Mouse (Mus musculus) layer of hippocampus, postnatal 25 days (tissue): ENCODE data around the gene Qpct. TPM values are rescaled to one million over a fixed set of nuclear protein-coding genes. Genes with fewer than 3 reads are reported as not detected.

ENCODE experiments used
- DNase-seq, 2 experiments: peaks; one replicate each; pipeline ENCODE4 v3.0.0; 2022; ENCODE audit warnings: mixed read lengths in 2 of 2, low spot score in 1 of 2; ENCODE audit errors: extremely low spot score in 1 of 2
- total RNA-seq, 2 experiments: library from RNA; stranded (reverse); gene quantifications; 2 replicates each; pipeline ENCODE4 v1.2.3; 2021

Gene Qpct
- total RNA-seq = 10 to 100 TPM; 12.5 to 14.8 TPM

DNA sequence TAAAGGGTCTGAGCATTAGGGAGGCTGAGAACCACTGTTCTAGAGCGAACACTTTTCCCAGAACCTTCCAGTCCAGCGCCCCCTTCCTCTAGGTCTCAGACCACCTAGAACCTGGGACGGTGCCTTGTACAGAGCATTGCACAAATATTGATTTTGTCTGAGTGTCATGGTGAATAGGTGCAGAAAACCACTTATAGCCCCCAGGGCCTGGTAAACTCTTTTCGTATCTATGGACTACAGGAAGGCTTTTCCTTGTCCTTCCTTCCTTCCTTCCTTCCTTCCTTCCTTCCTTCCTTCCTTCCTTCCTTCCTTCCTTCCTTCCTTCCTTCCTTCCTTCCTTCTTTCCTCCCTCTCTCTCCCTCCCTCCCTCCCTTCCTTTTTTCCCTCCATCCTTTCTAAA, at the start of gene Qpct:
Gene Qpct (plus strand): TSS at position 301 of the 400 bp plus-strand sequence.
- DNase-seq = no peak

DNA sequence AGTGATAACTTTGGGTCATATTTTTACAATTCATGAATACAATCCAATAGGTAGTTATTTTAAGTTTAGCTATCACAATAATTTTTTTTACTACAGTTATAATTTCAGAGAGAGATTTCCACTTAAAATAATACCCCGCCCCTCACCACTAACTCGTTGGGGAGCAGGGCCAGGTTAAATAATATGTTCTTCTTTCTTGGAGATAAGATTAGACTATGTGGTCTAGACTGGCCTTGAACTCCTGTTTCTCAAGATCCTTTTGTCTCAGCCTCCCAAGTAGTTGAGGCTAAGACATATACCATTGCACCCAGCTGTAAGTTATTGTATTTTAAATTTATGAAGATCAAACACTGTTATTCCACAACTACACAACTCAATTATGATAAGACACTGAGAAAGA, 38.1 kb upstream of the Qpct start:
- DNase-seq = no peak

DNA sequence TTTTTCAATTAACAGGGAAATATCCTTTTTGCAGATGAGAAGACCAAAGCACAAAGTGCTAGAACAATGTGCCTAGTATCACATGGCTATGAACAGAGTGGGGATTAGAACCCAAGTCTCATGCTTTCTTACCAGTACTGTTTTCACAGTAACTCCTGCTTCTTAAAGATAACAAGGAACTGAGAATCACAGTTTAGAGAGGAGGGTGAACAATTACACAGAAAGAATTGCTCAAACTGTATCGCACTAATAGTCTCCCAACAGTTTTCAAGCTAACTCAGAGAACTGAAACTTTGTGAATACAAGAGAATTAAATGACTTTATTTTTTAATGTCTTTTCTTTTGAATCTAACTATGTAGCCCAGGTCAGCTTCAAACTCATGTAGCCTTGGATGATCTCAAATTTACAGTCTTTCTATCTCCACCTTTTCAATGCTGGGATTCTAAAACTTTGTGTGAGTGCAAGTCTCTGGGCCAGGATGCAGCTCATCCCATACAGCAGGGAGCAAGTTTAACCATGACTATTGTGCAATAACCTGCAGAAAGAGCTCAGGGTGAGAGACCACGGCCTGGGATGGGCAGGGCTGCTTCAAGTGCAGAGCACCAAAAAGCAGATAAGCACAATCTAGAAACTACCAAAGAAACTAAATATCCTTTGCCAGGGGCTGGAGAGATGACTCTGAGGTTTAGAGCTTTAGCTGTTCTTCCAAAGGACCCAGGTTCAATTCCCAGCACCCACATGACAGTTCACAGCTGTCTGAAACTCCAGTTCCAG, 36.6 kb upstream of the Qpct start:
- no peak for DNase-seq

DNA sequence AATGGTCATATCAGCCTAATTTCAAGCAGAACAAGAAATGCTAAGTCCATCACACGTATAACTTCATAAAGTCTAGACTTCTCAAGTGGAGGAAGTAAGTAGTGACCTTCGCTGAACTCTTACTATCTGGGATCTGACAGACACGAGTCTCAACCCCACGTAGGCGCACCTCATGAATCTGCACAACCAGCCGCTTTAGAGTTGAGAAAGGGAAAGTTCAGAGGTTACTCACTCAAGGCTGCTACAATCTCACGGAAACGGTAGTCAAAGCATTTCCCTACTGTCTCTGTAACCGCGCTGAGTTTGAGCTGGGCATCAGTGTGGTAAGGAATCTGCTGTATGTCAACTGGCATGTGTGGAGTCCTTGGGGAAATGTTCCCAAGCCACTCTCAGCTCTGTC, 35.9 kb upstream of the Qpct start:
- no peak for DNase-seq

DNA sequence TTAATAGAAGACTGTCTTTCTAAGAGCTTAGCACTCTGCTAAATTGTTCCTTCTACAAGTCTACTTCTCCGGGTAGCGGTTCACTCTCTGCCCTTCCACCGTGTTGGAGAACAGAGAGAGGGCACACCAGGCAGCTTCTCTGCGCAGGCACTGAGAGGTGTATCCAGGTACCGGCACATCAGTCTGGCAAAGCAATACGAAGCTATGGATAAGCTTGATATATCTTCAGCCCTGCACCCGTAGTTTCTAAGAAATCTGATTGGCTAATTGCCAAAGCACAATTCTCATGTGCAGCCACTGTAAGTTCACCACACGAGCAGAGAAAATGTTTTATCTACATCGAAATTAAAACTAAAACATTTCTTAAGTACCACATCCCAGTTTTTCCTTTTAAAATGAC, 33.3 kb upstream of the Qpct start:
- DNase-seq = no peak

DNA sequence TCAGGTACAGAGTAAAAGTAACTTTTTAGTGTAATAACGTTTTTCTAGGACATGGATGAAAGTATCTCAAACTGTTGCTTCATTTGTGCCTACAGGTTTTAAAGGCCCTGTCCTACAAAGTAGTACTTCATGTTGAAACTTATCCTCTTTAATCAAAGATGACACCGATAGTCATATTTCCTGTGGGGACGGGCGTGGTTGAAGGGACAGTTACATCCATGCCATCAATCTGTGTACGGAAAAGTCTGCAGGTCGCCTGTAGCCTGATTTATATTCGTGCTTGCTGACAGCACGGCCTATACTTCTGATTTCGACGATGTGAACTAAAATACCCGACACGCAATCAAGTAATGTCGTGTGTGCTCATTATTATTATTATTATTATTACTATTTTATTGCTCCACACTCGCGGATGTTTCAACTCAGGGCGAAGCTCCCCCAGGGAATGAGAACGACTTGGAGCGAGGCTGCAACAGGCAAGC, 31.9 kb upstream of the Qpct start:
- no peak for DNase-seq

DNA sequence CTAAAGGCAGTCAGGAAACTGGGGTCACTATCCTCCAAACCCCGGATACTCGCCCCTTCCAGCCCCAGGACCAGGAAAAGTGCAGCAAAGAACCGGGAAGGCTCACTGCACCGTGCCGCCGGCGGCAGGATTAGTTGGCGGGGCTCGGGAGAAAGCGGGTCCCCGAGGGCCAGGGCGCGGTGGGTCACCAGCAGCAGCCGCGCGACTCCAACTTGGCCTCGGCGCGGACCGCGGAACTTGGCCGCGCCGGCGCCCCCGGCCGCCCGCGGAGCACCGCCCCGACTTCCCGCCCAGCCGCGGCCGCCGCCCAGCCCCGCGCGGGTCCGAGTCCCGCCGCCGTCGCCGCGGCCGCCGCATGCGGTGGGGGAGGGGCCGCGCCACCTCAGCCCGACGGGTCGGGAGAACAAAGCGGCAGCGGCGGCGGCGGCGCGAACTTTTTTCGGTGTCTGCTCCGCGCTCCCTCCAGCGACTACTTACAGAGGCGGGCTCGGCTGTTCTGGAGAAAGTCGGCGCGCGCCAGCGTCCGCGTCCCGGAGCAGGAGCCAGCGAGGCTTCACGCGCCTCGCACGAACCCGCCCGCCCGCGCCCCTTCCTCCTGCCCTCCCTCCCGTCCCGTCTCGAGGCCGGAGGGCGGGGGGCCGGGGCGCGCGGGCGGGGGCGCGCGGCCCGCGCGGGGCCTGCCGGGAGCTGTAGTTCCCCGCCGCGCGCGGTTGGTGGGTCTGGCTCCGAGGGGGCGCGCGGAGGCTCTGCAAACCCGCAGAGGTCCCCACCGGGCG, 31.3 kb upstream of the Qpct start, which contains the start of gene Prkd3:
Gene Prkd3 (minus strand): TSS at position 609 of the 776 bp plus-strand sequence.
- DNase-seq = peak; percentile 31 to 50

DNA sequence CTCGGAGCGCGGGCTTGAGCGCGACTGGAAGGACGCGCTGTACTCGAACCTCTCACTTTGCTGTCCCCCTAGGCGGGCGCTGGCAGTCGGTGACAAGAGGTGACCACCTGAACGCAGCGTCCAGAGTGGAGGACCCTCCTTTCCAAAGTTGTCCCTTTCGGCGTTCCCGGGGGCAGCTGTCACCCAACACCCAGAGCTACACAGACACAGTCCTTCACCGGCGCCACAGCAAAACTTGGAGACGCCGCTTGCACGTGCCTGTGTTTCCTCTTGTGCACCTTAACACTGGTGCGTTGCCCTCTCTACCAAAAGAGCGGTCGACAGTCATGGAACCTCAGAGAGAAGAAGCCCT, 30.7 kb upstream of the Qpct start:
- peak in 1 of 2 experiments; percentile 23 for DNase-seq

DNA sequence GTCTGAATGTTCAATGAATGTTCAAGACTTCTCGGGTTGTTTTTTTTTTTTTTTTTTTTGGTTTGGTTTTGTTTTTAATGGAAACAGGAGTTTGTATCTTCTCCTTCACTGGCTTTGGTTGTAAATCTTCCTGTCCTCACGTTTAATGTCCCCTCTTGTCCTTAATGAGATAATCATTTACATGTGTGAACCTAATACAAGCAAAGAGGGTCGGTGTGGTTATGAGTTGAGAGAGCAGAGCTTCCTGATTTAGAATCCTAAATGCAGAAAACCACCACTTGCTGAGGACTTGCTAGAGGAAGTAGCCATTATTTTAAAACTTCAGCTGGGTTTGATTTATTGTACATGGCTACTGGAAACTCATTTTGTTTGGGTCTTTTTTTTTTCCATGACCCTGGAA, 29.0 kb upstream of the Qpct start:
- no peak for DNase-seq

DNA sequence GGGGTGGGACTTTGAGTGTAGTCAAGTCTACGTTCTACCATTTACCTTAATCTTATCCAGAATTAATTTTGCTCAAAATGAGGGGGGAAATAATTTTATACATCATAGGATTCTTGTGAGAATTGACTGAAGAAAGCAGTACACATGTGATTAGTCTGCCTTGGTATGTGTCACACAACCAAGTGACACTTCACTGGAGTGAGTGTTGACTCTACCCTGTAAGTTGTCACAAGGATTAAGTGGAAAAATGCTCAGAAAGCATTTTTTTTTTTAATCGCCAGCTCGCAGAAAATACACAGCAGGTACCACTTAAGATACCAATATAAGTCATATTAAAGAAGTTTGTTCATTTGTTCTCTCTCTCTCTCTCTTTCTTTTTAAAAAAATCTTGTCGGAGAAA, 27.2 kb upstream of the Qpct start:
- DNase-seq = no peak

DNA sequence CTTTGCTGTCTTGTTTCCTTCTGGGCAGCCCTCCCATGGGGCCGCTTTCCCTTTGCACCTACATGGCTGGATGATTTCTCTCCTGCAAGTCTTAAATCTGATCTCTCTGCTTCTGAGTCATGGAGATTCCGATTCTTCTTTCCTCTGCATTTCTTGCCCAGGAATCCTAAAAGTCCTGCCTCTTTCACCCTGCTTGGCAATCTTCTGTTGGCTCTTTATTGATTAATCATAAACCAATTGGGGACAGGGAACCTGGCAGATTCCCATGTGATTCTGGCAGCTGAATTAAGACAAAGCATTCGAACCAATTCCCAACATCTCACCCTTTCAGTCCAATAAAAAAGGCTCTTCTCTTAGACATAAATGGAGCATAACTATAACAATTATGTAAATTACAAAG, 22.5 kb upstream of the Qpct start:
- no peak for DNase-seq

DNA sequence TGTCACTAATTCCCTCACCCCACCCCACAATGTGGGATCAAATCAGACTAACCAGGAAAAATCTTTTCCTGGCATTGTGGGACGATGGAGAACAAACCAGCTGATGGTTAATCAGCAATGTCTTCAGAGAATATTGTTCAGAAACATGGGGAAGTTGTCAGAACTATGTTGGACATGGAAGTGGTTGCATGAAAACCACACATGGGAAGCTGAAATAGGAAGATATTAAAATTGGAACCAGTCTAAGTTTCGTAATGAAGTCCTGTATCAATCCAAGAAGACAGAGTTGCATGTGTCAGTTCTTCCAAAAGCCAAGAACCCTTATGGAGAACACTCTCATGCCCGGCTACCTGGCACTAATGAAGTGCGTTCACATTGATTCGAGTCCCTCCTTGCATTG, 20.1 kb upstream of the Qpct start:
- no peak for DNase-seq

DNA sequence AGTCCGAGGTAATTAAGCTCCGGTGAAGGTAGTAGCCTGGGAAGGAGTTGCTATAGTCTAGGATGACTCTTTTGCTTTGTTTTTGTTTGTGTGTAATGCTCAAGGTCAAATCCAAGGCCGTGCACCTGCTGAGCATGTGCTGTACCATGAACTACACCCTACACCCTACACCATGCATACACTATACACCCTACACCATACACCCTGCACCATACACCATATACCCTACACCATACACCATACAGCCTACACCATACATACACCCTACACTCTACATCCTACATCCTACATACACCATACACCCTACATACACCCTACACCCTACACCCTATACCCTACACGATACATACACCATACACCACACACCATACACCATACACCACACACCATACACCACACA, 18.9 kb upstream of the Qpct start:
- no peak for DNase-seq

DNA sequence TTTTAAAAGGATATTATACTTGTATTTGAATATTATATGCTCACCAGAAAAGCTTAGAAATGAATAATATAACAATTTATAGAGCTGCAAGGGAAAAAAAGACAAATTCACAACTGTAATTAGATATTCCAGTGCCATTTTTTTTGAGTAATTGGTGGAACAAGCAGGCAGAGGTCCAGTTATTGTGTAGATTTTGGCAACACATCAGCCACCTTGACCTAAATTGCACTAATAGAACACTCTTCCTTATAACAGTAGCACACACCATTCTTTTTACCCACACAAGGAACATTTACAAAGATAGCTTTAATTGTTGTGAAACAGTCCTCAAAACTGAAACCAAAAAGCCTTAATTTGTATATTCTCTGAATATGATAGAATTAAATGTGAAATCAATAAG, 12.0 kb upstream of the Qpct start:
- no peak for DNase-seq

DNA sequence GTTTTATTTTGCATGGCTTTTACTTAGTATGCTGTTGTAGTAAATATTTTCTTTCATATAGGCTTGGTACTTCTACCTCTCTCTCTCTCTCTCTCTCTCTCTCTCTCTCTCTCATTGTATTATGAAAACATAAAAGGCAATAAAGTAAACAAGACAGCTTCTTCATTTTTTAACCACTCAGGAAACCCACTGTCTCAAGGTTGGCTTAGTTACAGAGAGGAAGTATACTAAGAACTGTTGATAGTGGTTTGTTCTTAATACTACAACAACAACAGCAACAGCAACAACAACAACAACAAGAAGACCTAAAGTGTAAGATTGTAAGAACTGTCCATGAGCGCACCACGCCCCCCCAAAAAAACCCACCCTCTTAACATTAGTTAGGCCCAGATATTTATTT, 8.0 kb upstream of the Qpct start:
- no peak for DNase-seq

DNA sequence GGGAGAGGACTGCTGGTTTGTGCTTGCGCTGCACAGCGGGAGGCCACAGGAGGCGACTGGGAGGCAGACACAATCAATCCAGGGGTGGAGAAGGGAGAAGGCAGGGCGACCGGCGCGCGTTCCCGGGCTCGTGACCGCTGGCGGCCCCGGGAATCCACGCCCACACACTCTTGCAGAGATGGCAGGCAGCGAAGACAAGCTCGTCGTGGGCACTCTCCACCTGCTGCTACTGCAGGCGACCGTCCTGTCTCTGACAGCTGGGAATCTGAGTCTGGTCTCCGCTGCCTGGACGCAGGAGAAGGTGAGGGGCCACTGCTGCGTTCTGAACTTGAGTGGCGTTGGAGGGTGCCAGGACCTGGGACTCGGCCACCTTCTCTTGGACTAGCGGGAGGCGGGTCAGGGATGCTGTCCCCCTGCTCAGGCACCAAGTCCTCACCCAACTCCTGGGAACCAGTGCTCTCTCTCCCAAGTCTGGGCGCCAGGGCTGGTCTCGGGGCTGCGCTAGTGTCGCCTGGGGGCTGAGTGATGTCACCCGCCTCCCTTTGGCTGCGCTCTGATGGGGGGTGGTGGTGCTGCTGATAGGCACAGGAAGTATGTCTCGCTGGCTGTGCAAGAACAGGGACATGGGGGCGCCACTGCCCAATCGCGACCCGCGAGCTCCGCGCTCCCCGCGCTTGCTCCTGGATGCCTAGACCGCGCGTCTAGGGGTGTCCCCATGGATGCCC, 544 bp downstream of the Qpct start:
- peak; percentile 39 to 41 for DNase-seq

DNA sequence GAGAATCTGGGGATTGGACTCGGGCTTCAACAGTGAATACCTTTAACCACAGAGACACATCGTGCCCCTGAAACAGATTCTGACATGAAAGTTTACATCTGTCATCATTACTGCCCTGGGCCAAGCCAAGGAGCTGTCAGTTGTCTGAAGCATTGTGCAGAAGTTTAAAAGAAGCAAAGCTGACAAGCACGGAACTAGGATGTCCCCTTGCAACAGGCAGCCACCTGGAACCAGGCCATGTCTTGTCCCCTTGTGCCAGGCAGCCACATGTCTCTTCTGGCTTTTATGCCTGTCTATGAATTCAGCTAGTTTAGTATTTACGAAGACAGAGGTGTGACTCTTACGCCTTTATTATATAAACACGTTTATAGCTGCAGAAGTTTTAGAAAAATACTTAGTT, 6.6 kb downstream of the Qpct start:
- DNase-seq = no peak

DNA sequence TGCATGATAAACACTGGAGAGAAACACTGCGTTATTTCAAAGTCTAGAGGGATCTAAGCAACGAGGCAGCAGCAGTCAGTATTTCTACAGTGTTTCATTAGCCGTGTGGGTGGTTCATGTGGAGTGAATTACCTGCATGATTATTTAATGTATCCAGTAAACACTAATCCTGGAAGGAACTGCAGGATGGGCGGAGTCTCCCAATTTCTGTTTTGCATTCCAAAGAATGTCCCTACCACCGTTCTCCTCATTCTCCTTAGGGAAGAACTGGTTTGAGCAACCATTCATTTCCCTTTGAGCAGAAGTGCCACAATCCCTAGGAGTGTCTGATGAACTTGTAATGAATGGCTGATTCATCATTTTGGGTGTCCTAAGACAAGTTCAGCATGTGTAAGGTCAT, 8.5 kb downstream of the Qpct start:
- DNase-seq = no peak

DNA sequence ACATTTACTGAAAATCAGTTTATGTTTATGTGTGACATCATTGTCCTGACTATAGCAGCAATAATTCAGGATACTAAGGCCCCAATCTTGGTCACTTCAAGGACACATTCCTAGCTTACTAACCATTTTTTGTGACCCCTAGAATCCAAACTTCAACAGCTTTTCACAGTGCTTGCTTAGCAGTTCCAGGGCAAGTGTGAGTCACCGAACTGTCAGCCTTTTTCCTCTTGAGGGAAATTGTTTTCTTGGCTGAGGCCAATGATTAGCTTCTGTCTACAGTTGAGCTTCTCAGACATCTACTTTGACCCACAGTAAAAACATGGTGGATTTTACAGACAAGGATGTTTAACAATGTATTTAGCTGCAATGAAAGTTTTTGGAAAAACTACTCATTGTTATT, 12.5 kb downstream of the Qpct start:
- DNase-seq = no peak

DNA sequence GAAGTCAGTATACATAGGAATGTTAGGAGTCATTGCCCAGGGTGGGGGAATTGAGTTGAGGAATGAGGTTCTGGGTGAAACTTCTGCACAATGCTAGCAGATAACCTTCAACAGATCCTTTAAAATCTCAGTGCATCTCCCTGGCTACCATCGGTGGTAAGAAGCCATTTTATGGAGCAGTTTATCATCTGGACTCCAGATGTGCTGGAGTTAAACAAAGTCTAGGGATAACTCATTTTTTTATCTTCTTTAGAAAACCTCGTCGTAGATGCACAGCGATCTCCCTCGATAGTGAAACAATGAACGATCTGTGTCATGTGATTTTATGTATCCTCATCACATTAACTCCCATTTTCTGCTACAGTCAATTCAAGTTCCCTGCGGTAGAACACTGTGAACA, 16.9 kb downstream of the Qpct start:
- no peak for DNase-seq

DNA sequence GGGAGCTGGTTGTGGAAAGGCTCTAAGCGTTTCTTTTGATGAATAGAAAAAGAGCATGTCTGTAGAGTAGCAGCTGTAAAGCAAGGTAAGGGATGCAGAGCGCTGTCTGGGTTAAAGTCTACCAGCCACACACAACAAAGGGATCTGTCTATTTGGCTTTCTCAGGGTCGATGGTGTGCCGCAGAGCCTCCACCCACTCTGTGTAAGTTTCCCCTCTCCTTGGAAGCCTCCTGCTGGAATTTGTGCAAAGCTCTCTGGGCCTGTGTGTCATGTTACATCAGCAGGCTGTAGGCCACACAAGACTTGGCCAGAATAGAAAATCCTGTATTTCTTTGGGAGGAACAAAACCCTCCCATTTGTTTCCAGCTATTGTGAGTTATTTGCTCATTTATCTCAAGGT, 17.3 kb downstream of the Qpct start:
- DNase-seq = no peak
